Mouse (Mus musculus) urinary bladder, postnatal 14 days (tissue): ENCODE results near the gene Tnni2.

Source experiments
- DNase-seq: peaks from one replicate; pipeline ENCODE4 v3.0.0; 2021; ENCODE audit warnings: low spot score

Tnni2 gene

DNA sequence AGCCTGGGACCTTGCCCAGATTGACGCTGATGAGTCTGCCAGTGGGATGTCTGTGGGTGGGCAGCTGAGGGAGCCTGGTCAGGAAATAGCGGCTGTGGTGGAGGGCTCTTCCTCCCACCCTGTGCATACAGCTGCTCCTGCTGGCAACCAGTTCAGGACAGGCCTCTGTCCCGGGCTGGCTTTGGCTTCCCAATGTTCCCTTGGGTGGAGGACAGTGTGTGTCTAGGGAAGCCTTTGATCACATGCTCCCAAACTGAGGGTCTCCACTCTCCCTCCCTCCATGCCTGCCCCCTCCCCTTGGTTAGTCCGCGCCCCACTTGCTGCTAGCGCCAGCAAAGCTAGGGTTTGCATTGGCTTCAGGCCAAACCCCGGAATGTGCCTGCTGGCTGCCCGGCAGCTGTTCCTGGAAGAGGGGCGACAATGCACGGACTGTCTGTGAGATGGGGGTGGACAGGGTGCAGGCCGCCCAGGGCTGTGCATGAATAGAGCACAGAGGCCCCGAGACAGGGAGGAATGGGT lies 11.4 kb upstream of the Tnni2 start:
- DNase-seq = peak; percentile 73

DNA sequence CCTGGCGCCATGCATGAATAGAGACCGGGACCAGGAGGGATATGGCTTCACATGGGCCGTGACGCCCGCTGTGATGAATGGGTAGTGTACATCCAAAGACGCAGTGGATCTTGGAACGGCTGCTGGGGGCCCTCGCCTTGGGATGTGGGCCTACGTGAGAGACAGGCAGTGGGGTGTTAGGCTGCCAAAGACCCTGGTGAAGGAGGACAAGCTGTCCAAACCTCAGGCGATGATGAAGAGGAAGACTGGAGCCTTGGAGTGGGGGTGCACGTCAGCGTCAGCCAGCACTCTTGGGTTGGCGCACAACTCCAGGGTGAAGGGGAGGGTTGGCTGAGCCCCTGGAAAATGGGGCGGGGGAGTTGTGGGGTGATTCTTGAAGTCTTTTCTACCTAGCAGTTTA lies 10.5 kb upstream of the Tnni2 start:
- DNase-seq = no peak

- no peak for DNase-seq
Measured at GRCm38 (mm10) chr7:142433623-142434022, 8.0 kb upstream of the Tnni2 start.

DNA sequence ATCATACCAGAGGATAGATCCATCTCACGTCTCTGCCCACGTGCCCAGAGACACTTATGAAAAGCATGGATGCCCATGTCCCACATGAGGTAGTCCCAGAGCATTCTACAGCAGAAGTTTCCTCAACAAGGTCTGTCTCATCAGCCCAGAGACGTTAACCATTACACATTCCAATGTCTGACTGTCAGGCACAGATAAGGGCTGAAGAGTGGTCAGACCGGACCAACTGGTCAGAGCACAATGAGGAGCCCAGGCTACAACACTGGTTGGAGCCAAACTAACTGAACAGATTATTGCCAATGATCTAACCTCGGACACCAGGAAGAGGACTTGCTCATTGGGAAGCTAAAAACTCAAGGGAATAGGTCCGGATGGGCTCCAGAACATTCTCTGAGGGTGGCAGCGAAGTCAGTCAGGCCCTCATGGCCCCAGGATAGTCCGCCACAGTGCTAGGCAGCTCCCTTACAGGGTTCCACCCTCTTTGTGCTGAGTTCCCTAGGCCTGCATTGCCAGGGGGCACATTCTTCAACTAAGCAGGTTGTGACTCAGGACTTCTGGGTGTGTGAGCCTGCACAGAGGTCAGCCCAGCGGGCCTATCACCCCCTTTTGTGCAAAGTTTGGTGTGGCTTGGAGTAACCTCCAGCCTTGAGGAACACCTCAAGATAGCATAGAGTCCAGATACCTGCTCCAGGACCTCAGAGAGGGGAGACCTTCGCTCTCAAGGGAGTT lies 7.3 kb upstream of the Tnni2 start, which contains the start of gene Syt8:
Gene Syt8 (plus strand): TSS at position 714 of the 729 bp plus-strand sequence.
- DNase-seq = peak; percentile 88

GRCm38 (mm10) chr7:142435524-142435923 lies 6.1 kb upstream of the Tnni2 start:
- DNase-seq = peak; percentile 84

DNA sequence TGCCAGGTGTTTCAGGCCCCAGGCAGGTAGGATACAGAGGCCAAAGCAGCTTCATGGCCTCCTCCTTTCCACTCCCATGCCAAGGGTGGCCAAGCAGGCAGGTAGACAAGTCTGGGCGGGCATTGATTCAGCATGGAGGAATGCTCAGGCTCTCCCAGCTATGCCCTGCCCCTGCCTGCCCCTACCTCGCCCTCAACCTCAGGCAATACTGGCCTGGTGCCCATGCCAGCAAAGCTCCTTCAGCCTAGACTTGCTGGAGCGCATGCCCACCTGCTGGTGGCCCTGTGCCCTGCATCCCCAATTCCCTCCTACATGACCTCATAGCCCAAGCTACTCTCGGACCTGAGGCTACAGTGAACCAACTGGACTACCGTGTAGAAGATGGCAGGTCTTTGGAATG lies 4.3 kb upstream of the Tnni2 start:
- DNase-seq = peak; percentile 92

- DNase-seq = no peak
Measured at GRCm38 (mm10) chr7:142439966-142440365, 1.6 kb upstream of the Tnni2 start.

- peak; percentile 55 for DNase-seq
Measured at GRCm38 (mm10) chr7:142440657-142441114, 922 bp upstream of the Tnni2 start.

GRCm38 (mm10) chr7:142442081-142442907 lies 686 bp downstream of the Tnni2 start:
- no peak for DNase-seq

GRCm38 (mm10) chr7:142442908-142443420 lies 1.4 kb downstream of the Tnni2 start:
- no peak for DNase-seq

GRCm38 (mm10) chr7:142443474-142443873 lies 1.9 kb downstream of the Tnni2 start:
- no peak for DNase-seq

- no peak for DNase-seq
Measured at GRCm38 (mm10) chr7:142444171-142444570, 2.6 kb downstream of the Tnni2 start.

DNA sequence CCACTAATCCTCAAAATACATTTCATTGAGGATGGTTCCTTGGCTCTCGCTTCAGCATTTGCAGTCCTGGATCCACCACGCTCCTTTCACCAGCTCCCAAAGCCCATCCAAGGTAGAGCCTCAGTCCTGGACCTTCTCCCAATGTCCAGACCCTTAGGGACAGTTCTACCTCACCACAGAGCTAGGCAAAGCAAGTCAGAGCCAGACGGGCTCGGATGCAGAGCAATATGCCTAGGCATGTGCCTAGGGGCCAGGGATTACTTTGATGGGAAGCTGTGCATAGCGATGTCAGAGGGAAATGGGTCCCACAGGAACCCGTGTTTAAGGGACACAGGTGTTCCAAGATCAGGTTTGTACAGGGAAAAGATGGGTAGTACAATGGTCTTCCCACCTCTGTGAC lies 3.7 kb downstream of the Tnni2 start:
- DNase-seq = no peak

- no peak for DNase-seq
Measured at GRCm38 (mm10) chr7:142446264-142446663, 4.7 kb downstream of the Tnni2 start.

- no peak for DNase-seq
Measured at GRCm38 (mm10) chr7:142449038-142449617, 7.5 kb downstream of the Tnni2 start.

DNA sequence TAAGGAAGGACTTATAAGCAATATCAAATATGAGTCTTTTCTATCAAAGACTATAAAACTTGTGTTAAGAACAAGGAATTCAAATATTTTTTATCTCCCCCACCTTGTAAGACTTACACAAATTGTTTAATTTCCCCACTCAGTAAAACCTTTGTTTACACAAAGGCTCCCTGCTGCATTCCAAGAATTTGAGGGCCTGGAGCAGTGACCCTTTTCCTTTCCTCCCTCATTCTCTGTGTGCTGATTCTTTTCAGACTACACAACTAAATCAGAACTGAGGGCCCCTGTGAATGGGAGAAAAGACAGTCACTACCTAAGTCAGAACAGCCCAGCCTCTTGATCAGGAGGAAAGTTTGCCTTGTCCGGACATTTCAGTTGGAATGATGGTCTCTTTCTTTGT lies 13.1 kb downstream of the Tnni2 start:
- no peak for DNase-seq

- no peak for DNase-seq
Measured at GRCm38 (mm10) chr7:142455251-142455650, 13.6 kb downstream of the Tnni2 start.

DNA sequence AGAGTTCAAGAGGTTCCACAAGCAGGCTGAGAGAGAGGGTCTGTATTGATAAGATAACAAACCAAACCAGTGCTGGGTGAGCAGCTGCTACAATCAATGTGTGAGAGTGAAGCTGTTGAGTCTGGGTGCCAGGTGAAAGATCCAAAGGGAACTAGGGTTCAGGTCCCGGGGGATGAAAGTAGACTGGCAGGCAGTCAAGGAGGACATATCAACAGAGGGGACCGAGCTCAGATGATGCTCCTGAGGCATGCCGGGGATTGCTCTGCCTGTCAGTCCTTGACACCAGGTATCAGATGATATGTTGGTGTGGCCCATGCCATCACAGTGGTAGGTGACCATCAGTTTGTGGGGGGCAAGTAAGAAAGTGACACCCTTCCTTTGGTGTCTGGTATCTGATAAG lies 15.2 kb downstream of the Tnni2 start:
- DNase-seq = no peak

DNA sequence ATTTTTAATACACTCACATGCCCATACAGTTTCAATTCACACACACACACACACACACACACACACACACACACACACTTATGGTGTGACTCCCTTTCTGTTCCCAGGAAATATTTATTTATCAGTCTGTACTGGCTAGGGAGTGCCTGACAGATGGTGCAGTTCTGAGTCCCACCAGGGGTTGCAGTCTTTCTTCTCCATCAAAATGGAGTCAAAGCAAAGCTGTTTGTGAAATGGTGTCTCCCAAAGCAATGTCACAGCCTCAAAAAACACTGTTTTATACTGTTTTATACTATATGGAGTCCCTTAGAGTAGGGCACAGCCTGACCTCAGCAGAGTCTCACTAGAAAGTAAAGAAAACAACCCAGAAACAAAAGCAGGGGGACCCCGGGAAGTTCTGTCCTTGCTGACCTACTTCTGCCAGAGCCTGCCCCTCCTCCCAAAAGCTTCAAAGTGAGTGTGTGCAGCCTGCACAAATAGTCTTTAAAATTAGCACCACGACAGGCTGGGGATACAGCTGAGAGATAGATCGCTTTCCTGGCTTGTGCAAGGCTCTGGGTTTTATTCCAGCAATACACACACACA lies 15.7 kb downstream of the Tnni2 start:
- DNase-seq = no peak

GRCm38 (mm10) chr7:142458026-142458425 lies 16.4 kb downstream of the Tnni2 start:
- DNase-seq = no peak

- DNase-seq = no peak
Measured at GRCm38 (mm10) chr7:142458676-142459298, 17.2 kb downstream of the Tnni2 start.

DNA sequence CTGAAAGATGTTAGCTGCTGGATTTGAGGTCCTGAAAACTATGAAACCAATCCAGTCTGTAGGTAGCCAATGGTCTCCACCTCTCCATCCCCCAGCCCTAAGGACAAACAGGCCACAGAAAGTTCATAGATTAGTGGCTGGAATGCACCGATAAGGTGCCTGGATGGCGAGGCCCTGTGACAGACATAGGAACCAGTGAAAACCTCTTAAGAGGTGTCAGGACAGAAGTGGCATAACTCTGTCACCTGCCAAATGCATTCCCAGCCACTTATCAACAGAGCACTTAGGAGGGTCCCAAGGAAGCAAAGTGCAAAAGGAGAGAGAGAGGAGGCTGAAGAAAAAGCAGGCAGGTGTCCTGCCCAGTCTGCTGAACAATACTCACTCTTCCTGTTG lies 17.7 kb downstream of the Tnni2 start:
- DNase-seq = no peak
